Mouse (Mus musculus) left cerebral cortex, postnatal 14 days (tissue): ENCODE measurements around the gene Phf20. TPM values are rescaled to one million over a fixed set of nuclear protein-coding genes. Genes with fewer than 3 reads are reported as not detected.

Experiments used
- DNase-seq, 2 experiments: peaks; one replicate each; pipeline ENCODE4 v3.0.0; 2021 to 2022; ENCODE audit warnings: low spot score in 2 of 2, mixed read lengths in 1 of 2
- intact Hi-C: fragments of 180-260 bp; cut with DNase I; formaldehyde crosslinking; loops from one replicate; pipeline ENCODE4 v1.15.1; 2025
- total RNA-seq, 2 experiments: library from RNA; stranded (reverse); gene quantifications; 2 replicates each; pipeline ENCODE4 v1.2.3; 2021

Phf20 gene
- total RNA-seq, 2 experiments from 2014 or later: 50.7 to 65.0 TPM

DNA sequence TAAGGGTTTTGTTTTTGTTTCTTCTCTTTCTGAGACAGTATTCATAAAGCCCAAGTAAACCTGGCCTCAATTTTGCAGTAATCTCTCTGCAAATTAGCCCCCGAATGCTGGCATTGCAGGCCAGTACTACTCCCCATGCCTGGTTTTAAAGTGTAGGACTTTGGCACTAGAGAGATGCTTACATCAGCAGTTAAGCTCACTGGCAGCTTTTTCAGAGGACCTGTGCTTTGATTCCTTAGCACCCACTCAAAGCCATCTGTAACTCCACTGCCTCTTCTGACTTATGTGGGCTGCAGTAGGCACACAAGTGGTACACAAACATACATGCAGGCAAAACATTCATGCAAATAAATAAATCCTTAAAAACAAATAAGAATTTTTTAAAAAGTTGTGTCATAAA, 55.0 kb downstream of the Phf20 start:
- DNase-seq: peak in 1 of 2 experiments; percentile 27

DNA sequence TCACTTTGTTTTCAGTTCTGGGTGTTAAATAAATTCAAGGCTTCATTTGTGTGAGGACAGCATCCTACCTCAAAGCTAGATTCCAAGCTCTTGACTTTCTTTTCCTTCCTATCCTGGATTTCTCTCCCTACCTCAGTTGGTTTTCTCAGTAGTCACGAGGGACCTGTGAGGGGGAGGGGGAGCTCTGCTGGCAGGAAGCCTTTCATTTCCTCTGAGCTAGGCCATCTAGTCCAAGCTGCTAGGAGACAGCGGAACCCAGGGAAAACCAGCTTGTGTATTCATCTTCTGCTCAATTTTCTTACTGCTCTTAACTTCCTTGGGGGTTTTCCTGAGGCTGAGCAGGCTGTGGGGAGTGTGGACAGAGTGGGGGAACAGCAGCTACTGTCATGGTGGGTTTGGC, 60.8 kb downstream of the Phf20 start:
- DNase-seq: peak; percentile 66 to 77
- intact Hi-C loops: loop anchor here (5.0 kb wide), 1 partner anchor 60 kb away; the partner anchor contains the start of gene Phf20

More for the DNA sequence above, 55.0 kb downstream of the Phf20 start:
- intact Hi-C loops: no loop called here

DNA sequence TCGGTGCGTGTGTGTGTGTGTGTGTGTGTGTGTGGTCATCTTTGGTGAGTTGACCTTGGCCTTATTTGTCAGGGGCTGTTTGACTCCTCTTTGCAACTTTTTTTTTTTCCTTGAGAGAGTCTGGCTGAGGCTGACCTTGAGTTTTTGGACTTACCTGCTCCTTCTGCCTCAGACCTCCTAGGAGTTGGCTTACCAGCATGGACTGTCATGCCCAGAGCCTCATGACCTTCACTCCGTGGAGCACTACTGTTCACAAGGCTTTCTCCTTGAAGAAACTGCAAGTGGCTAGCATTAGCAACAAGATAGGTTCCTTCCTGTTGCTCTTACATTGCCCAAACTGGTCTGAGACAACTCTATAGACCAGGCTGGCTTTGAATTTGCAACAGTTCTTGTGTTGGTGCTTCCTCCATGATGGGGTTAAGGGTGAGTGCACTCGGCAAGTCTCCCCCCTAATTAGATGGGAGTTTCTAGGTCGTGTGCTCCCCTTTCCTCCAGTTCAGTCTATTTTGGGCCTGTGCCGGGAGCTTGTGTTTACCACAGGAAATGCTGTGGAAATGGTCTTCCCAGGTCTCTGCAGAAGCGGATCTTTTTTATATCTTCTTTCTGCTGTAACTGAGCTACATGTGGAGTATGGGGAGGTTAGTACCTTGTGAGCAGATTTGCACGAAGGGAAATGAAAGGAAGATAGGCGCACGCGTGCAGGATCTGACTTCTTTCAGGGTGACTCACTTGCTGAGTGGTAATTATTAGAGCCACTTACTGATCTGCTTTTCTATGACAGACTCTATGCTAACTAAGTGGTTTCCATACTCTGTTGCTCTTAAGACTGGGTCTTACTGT, 61.9 kb downstream of the Phf20 start:
- DNase-seq: peak in 1 of 2 experiments; percentile 11
- intact Hi-C loops: loop anchor here (5.0 kb wide), 1 partner anchor 61 kb away; the partner anchor contains the start of gene Phf20

DNA sequence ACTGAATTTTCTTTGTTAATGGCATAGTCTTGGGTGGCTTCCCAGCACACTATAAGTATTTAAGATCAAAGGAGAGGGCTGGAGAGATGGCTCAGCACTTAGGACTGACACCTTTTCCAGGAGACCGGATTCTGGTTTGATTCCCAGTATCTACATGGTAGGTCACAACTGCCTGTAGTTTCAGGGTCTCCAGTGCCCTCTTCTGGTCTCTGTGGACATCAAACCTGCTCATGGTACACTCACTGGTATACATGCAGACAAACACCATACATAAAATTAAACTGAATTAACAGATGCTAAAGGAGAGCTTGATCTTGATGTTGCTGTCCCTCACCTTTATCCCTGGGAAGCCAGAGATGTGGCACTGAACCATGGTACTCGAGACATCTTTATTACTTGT, 64.7 kb downstream of the Phf20 start:
- intact Hi-C loops: no loop called here
- no peak for DNase-seq

DNA sequence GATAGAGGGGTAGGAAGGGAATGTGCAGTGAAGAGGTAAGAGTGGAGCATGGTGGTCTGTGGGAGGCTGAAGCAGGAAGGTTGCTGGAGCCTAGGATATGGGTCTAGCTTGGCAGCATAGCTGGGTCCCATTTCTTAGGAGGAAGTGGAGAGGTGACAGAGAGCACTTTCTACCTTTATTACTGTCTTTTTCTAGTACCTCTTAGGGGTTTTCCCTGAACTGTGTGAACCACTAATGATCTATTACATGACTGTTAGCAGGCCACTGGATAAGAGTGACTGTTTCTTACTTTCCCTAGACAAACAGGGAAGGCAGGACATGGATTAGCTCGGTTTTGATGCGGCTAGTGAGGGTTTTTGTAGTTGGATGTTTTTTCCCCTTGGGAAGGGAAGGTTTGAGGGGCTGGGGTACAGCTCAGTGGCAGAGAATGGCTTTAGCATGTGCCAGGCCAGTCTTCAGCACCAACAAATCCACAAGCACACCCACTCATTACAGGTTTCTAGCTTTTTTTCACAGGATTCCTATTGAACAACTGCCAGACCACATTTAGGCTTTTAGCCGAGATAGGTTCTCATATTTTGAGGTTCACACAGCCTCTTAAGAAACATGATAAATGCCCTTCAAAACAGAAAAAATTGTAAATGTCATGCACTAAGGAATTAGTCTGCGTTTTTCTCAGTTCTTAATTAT, 67.1 kb downstream of the Phf20 start:
- DNase-seq: no peak
- intact Hi-C loops: no loop called here

DNA sequence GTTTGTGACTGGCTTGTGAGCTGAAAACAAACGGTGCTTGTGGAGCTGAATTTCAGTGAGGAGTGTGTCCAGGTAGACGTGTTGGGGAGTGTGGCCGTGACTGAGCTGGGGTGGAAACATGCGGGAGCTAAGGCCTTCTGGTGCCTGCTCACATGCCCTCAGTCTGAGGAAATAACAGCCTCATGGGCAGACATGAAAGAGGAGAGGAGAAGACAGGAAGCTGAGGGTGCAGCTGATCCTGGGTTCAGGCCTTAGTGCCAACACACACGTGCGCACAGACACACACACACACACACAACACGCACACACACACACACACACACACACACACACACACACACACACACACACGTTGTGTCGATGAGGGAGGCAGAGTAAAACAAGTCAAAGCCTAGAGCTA, 71.4 kb downstream of the Phf20 start:
- intact Hi-C loops: no loop called here
- no peak for DNase-seq

DNA sequence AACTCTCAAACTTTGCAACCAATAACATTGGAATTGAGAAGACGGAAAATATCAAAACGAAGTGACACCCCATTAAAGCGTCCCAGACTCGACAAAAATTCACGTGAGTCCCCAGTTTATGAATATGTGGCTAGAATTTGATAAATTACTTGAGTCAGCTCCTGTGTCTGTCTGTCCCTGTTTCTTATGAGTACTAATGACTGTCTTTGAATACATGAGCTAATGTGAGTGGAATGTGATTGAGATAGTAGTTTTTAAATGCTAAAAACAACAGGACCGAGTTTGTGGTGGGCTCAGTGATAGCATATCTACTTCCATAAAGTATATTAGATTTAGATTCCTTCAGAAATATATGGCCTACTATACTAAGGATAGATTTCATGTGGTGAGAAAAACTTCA, 76.3 kb downstream of the Phf20 start:
- no peak for DNase-seq
- intact Hi-C loops: no loop called here

DNA sequence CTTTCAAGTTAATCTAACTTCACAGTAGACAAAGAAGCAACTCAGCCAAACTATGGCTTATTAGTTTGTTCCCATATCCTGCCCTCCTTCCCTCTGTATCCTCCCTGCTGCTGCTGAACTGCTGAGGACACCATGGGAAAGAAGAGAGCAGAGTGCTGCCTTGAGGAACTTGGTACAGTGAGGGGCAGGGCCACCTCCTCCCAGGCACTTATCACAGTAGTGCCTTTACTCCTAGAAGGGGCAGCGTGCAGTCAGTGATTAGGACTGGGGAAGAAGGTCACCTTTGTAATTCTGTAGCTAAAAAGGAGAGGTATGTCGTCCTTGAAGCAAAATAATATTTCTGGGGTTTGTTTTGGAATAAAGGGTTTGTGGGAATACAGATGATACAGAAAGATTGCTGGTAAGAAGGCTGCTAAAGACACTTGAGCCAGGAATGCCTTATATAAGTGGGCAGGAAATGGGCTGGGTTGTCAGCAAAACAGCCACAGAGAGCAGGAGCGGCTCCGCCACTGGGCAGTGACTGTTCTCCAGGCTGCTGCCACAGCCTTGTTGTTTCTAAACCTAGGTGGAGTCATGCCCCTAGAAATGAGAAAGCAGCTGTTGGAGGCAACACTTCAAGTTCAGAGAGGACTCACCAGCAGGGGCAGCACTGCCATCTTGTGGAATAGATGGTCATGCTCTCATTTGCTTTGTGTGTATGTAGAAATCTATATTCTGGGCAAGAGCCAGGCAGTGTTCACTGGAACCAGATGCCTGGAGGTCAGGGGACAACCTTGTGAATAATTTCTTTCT, 82.2 kb downstream of the Phf20 start:
- intact Hi-C loops: loop anchor here (5.0 kb wide), 2 partner anchors 81 to 96 kb away; partner anchors contain the start of genes Phf20 and Rbm39
- DNase-seq: peak; percentile 87 to 93

DNA sequence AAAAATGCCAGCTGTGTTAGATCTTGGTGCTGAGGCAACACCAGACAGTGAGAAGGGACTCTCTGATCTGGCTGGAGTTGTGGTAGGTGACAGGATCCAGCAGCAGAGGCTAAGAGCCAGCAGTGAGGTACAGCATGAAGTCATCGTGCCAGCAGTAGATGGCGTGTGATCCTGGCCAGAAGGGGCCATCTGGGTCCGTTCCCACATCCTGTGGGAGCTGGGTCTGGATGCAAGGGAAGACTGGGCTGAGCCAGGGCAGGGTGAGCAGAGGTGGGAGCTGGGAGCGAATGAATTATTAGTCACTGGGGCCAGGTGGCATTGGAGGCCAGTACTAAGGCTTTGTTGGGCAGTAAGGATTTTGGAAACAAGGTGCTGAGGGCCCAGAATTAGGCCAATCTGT, 85.0 kb downstream of the Phf20 start:
- DNase-seq: no peak
- intact Hi-C loops: no loop called here

DNA sequence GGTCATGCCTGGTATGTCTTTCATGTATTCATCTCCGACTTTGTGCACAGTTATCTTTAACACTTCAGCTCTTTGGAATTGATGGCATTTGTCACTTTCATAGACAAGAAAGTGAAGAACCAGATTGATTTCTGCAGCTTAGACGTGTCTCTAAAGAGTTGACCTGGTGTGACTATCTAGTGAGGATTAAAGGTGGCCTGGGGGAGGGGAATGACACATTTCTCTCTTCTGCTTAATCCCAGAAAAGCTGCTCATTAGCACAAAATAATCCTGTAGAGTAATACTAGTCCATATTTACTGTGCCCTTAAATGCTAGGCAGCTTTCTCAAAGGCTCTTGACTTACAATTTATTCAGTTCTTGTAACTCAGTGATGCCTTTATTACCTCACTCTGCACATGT, 88.9 kb downstream of the Phf20 start:
- DNase-seq: no peak
- intact Hi-C loops: no loop called here

DNA sequence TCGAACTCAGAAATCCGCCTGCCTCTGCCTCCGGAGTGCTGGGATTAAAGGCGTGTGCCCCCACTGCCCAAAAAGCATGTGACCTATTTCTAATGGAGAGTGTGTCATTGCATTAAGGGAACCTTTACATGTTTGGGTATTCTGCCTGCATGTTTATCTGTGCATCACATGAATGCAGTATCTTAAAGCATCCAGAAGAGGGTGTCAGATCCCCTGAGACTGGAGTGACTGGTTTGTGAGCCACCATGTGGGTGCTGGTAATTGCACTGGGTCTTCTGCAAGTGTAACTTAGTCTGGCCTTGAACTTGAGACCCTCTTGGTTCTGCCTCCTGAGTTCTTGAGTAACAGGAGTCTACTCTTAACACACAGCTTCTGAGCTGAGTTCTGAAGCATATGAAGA, 90.5 kb downstream of the Phf20 start:
- intact Hi-C loops: no loop called here

DNA sequence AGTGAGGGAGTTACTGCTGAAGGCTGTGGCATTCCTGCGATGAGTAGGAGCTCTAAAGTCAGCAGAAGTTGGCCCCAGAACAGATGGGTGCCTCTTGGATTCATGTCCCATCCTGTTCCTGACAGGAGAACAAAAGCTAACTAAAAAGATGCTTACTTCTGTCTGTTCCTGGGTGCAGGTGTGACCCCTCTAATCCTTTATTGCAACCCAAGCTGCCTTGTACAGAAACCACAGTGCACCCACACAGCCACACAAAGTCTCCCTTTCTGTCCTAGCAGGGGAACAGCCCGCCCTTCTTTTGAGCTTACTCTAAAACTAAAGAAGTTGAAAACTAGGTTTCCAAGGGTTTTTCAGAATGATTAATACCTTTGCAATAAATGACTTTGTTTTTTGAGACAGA, 92.0 kb downstream of the Phf20 start:
- no peak for DNase-seq
- intact Hi-C loops: no loop called here

More for the DNA sequence above, 90.5 kb downstream of the Phf20 start:
- DNase-seq: no peak

DNA sequence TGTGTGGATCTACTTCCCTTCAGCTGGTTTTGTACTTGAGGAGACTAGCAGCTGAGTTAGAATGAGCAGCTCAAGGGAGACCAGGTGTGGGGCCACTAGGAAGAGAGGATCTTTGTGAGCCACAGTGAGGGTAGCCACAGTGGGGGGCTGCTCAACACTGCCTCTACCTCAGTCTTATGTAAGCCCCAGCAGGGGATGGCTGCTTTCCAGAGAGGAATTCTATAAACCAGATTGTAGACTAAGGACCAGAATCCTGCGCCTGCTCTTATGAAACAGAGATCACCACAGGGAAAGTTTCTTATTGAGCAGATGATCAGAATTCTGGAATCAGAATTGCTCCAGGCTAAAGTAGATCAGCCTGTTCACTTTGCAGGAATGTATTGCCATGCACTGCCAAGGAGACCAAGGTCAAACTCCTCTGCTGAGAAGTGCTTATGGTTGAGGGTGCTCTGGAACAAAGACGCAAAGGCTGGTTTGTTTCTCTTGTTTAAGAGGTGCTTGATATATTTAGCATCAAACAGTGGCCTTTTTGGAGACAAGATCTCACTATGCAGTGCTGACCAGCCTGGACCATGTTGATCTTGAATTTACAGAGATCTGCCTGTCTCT, 93.4 kb downstream of the Phf20 start:
- intact Hi-C loops: no loop called here
- DNase-seq: peak in 1 of 2 experiments; percentile 23

DNA sequence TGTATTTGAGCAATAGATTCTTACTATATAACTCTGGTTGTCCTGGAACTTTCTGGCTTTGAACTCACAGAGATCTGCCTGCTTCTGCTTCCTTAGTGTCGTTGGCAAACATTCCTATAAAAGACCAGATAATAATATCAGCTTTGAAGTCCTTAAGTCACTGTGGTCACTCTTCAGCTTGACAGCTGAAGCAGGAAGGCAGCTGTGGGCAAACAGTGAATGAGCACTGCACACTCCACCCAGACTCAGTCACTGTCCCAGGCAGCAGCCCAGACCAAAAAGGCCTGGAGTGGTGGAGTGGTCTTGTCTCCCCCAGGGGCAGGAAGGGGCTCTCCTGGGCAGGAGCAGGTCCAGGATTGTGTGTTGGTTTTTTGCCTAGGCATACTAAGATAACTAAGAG, 95.7 kb downstream of the Phf20 start:
- intact Hi-C loops: no loop called here
- DNase-seq: no peak

DNA sequence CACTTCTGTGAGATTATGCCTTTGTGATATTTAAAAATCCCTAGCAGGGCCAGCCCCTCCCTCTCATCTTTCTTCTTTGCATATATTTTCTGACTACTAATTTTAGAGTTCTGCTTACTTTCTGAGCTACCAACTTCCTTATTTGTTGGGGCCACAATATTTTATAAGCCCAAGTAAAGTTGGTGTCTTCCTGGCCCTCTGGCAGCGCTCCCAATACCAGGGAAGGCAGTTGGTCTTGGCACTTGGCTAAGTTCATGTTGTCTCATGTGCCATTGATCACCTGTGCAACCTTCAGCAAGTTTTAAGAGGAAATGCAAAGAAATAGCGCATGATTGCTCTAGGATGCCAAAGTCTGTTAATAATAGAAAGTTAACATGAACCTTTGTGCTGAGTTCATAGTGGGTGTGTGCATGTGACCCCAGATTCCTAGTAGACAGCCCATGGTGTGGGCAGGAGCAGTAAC, 99.4 kb downstream of the Phf20 start:
- intact Hi-C loops: no loop called here

DNA sequence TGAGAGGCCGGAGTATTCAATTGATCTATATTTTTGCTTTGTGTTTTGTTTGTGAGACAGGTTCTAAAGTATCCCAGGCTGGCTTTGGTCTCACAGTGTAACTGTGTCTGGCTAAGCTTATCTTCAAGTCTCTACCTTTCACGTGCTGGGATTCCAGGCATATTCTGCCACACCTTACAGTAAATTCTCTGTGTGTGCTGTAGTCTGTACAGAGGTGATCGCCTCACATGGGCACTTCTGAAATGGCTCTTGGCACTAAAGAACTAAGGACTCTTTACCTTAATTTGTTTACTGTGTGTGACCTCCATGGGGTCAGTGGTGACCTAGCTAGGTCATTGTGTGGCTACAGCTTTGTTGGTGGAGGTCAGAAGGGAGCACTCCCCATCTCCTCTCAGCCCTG, 99.9 kb downstream of the Phf20 start:
- intact Hi-C loops: no loop called here
- no peak for DNase-seq

More for the DNA sequence above, 99.4 kb downstream of the Phf20 start:
- DNase-seq: no peak

DNA sequence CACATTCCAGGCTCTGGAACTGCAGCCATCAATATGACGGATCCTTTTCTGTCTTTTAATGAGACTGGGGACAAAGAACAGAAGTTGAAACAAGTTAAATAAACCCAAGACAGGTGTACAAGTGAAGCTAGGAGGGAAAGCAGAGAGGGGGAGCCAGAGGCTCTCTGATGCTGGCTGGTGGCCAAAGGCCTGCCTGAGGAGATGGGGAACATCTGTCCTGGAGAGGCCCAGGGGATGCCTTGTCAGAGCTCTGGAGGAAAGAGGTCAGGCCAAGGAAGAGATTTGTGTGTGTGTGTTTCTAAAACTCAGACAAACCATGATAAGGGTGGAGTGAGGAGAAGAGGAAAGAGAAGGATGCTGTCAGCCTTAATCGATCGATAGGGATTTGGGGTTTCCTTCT, 101.4 kb downstream of the Phf20 start:
- intact Hi-C loops: no loop called here
- DNase-seq: no peak

DNA sequence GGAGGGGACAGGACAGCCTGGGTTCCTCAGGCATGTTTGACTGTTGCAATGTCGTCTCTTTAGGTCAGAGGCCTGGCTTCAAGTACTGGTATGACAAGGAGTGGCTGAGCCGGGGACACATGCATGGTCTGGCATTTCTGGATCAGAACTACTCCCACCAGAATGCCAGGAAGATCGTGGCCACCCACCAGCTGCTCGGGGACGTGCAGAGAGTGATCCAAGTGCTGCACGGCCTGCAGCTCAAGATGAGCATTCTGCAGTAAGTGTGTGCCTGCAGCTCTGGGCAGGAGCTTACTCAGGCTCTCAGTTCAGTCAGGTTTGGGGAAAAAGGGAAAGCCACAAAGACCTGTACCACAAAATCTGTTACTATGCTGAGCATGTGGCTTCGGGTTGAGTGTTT, 102.2 kb downstream of the Phf20 start:
- intact Hi-C loops: no loop called here
- peak in 1 of 2 experiments; percentile 30 for DNase-seq

DNA sequence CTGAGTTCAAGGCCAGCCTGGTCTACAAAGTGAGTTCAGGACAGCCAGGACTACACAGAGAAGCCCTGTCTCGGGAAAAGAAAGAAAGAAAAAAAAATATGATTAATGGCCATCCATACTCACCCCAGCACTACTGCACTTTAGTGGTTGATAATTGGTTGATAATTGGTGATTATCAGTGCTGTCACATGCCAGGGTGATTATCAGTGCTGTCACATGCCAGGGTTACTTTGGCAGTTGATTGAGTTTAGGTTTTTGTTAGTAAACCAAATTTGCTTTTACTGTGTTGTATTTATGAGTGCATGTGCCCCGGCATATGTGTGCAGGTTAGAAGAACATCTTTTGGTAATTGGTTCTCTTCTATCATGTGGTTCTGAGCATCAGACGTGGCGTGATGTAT, 105.8 kb downstream of the Phf20 start:
- no peak for DNase-seq
- intact Hi-C loops: no loop called here
